Mouse (Mus musculus) heart, embryonic 11.5 days (tissue): Measurements from ENCODE around the gene Leng8. TPM values are rescaled to one million over a fixed set of nuclear protein-coding genes. Genes with fewer than 3 reads are reported as not detected.

Experiments
- ATAC-seq: fragments of 200-750 bp; cut with Nextera tagmentation; replicated peaks from 2 replicates; pipeline ENCODE4 v1.8.0; 2017; ENCODE audit warnings: moderate library complexity; ENCODE audit not compliant: insufficient number of reproducible peaks, low FRiP score, low TSS enrichment
- H3K27ac ChIP-seq: fragments of 300-500 bp; sonication (generic); 2 replicates; pipeline ENCODE4 v1.5.1; 2014; ENCODE audit warnings: mild to moderate bottlenecking, low read depth, low read length
- H3K27me3 ChIP-seq: fragments of 300-500 bp; sonication (generic); 2 replicates; pipeline ENCODE4 v1.6.1; 2014; ENCODE audit warnings: mild to moderate bottlenecking, low read length, mixed read lengths; ENCODE audit not compliant: control insufficient read depth, insufficient read depth
- H3K36me3 ChIP-seq: fragments of 300-500 bp; sonication (generic); 2 replicates; pipeline ENCODE4 v1.6.1; 2014; ENCODE audit warnings: mild to moderate bottlenecking, low read length, moderate library complexity, mixed read lengths; ENCODE audit not compliant: control insufficient read depth, insufficient read depth
- H3K4me1 ChIP-seq: fragments of 300-500 bp; sonication (generic); 2 replicates; pipeline ENCODE4 v1.6.1; 2014; ENCODE audit warnings: low read length; ENCODE audit not compliant: control insufficient read depth, insufficient read depth
- H3K4me2 ChIP-seq: fragments of 300-500 bp; sonication (generic); 2 replicates; pipeline ENCODE4 v1.6.1; 2014; ENCODE audit warnings: mild to moderate bottlenecking, moderate library complexity
- H3K4me3 ChIP-seq: fragments of 300-500 bp; sonication (generic); 2 replicates; pipeline ENCODE4 v1.5.1; 2014; ENCODE audit warnings: low read depth, low read length
- H3K9ac ChIP-seq: fragments of 300-500 bp; sonication (generic); 2 replicates; pipeline ENCODE4 v1.6.1; 2014; ENCODE audit warnings: mild to moderate bottlenecking, low read depth, low read length, moderate library complexity
- H3K9me3 ChIP-seq: fragments of 300-500 bp; sonication (generic); replicated peaks from 2 replicates; pipeline ENCODE4 v1.6.1; 2016; ENCODE audit warnings: low read length; ENCODE audit not compliant: control insufficient read depth
- WGBS: fragments of 180-500 bp; shearing (Covaris S2); extraction: QIAGEN DNeasy Blood & Tissue Kit; methylation state at CpG from one replicate; pipeline ENCODE4 v1.1.7; 2014; ENCODE audit not compliant: insufficient replicate concordance; 5-methylcytosine and 5-hydroxymethylcytosine counted together
- polyA plus RNA-seq: library from polyadenylated mRNA; unstranded; fragments of >200 nt; fragmentation: Nextera tagmentation; extraction: Ambion mirVana; gene quantifications from 2 replicates; pipeline ENCODE4 v1.2.1, GENCODE M21; 2014

The Leng8 gene
- 42.1 and 42.6 TPM in 2 replicates for polyA plus RNA-seq

DNA sequence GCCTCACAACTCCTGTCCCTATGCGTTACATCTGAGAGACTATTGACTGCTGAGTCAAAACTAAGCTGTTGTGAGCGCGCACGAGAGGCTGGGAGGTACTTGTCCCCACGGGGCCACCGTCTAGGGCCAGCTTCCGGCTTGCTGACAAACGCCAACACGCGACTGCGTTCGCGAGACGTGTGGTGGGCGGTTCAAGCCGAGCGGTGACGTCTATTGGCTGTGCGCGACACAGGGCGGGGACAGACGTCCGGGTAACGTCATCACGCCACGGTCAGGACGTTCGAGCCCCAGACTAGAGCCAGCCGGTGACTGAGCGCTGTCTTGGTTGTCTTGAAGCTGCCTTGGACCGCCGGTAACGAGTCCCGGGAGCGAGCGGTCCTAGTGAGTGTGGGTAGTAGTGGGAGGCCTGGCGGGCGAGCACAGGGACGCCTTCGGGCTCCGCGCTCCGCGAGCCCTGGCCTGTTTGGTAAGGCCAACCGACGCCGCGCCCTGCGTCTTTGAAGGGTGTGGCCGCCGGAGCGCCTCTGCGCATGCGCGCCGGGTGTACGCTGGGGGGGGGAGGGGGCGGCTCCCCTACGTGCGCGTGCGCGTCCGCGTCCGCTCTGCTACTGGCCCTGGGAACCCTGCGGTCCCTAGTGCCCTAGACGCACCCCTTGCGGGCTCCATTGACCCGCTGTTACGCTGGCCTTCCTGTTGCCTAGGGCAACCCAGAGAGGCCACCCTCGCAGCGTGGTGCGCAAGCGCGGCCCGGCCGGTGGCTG lies at the start of gene Leng8:
Gene Leng8 (plus strand): TSS at position 269 of the 761 bp plus-strand sequence.
- under 1% methylated on average over 75 of the region's 78 CpGs for WGBS
- peak within 1 kb of the TSS; percentile 93 for H3K4me2 ChIP-seq
- peak within 1 kb of the TSS; percentile 87 for H3K27ac ChIP-seq
- H3K27me3 ChIP-seq, result no peaks in the 10 kb centered on the region
- peak within 1 kb of the TSS; percentile 88 for H3K4me3 ChIP-seq
- no peaks in the 10 kb centered on the region for H3K9me3 ChIP-seq
- peaks cover 6% of the 10 kb centered on the region for H3K4me1 ChIP-seq
- peak within 1 kb of the TSS; percentile 82 for H3K9ac ChIP-seq
- peaks cover 22% of the 10 kb centered on the region for H3K36me3 ChIP-seq
- ATAC-seq, result peak; percentile 99

DNA sequence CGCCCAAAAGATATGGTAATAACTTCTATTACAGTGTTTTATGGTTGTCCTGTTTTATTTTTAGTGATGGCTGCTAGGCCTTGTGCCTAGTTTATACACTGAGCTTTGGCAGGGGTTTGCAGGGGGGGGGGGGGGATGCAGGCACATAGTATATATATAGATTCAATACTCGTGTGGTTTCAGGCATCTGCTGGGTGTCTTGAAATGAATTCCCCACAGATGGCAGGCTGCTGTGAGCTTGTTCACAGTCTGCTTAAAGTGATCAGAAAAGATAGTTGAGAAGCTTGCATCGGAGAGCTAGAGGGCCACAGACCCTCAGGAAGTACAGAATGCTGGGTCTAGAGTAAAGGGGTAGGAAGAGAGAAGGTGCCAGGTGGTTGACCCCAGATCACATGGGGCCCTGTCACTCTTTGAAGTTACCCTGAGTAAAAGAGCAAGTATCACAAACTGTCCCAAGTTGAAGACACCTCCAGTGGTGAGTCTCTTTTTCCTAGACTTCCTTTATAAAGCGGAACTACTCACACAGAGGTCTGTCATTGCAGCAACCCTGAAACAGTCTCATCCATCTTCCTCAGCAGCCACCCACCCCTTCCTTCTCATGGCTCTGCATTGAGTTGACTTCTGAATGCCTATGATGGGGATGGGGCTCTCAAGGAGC lies 49.5 kb upstream of the Leng8 start:
- Histone ChIP-seq H3K4me3 (no peak overlapping the region), H3K27ac (no peak overlapping the region), H3K4me1 (peaks cover 2% of the 10 kb centered on the region; the same call in 1 of the 2 replicates), H3K36me3 (no peaks in the 10 kb centered on the region), H3K4me2 (no peak overlapping the region), H3K27me3 (no peaks in the 10 kb centered on the region), H3K9ac (no peak overlapping the region), H3K9me3 (no peaks in the 10 kb centered on the region)
- 72% methylated on average over 4 of the region's 4 CpGs for WGBS
- ATAC-seq, result no peak

DNA sequence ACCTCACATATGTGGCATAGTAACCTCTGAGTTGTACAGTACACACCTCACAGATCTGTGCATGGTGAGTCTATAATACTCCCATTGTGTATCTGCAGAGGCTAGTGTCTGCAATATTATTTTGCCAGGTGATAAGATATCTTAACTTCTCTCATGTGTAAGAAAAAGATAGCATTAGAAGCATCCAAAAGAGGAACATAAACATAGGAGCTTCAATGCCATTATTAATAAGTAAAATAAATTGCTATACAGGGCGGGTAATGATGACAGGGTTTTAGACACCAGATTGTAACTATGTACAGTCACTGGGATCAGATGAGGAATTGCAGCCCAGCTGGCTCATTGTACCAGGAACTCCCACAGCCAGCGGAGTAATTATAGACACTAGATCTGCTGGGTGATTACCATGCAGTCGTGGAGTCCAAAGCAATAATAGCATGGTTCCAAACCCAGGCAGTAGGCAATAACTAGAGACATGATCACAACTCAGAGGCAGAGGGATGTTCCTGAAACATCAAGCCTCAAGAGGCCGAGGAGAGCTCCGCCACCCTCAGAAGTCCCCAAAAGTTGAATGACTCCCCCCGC lies 48.9 kb upstream of the Leng8 start:
- no peaks in the 10 kb centered on the region for H3K27me3 ChIP-seq
- WGBS, result 77% methylated on average over 6 of the region's 6 CpGs
- H3K9ac ChIP-seq, result no peak overlapping the region
- no peak overlapping the region for H3K4me2 ChIP-seq
- ATAC-seq, result no peak
- peaks cover 2% of the 10 kb centered on the region; the same call in 1 of the 2 replicates for H3K4me1 ChIP-seq
- H3K4me3 ChIP-seq, result no peak overlapping the region
- no peaks in the 10 kb centered on the region for H3K36me3 ChIP-seq
- no peak overlapping the region for H3K27ac ChIP-seq
- H3K9me3 ChIP-seq, result no peaks in the 10 kb centered on the region

DNA sequence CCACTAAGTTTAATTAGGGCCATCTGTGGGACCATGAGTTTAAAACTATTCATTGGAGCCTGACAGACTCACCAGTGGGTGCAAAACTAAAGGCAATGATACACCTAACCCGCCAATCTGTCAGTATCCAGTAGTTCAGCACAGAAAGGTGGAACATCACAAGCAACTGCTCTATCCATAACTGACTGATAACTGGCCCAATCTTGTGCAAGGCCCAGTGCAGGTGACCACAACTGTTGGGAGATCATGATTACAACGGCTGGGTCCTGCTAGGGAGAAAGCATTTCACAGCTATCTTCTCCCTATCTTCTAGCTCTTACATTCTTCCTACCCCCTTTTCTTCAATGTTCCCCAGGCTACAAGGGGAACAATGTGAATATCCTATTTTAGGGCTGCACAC lies 48.2 kb upstream of the Leng8 start:
- H3K36me3 ChIP-seq, result no peaks in the 10 kb centered on the region
- no peak for ATAC-seq
- H3K27ac ChIP-seq, result no peak overlapping the region
- H3K4me2 ChIP-seq, result no peak overlapping the region
- H3K4me1 ChIP-seq, result peaks cover 2% of the 10 kb centered on the region; the same call in 1 of the 2 replicates
- WGBS, result 72% methylated on average over 2 of the region's 2 CpGs
- no peak overlapping the region for H3K4me3 ChIP-seq
- no peak overlapping the region for H3K9ac ChIP-seq
- H3K9me3 ChIP-seq, result no peaks in the 10 kb centered on the region
- H3K27me3 ChIP-seq, result no peaks in the 10 kb centered on the region

DNA sequence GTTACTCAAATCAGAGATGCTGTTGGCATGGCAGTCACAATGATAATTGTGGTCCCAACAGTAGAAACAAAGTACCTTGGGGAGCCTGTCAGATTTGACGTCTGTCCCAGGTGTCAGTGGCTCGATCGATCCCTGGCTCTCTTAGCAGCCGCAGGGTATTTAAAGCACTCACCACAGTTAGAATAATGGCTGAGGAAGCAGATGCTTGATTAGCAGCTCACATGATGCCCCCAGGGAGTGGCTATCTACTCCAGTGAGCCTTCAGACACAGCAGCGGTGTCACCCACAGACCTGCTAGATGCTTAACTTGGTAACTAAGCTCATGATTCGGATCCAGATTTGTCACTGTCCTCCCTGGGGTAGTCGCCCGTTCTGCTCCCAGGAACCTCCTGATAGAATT lies 45.7 kb upstream of the Leng8 start:
- ATAC-seq, result no peak
- Histone ChIP-seq H3K4me3 (no peak overlapping the region), H3K36me3 (no peaks in the 10 kb centered on the region), H3K4me1 (peaks cover 2% of the 10 kb centered on the region; the same call in 1 of the 2 replicates), H3K27me3 (no peaks in the 10 kb centered on the region), H3K9ac (no peak overlapping the region), H3K27ac (no peak overlapping the region), H3K9me3 (no peaks in the 10 kb centered on the region), H3K4me2 (peak overlapping the region; percentile 14; the same call in 1 of the 2 replicates)
- WGBS, result 23% methylated on average over 8 of the region's 8 CpGs

DNA sequence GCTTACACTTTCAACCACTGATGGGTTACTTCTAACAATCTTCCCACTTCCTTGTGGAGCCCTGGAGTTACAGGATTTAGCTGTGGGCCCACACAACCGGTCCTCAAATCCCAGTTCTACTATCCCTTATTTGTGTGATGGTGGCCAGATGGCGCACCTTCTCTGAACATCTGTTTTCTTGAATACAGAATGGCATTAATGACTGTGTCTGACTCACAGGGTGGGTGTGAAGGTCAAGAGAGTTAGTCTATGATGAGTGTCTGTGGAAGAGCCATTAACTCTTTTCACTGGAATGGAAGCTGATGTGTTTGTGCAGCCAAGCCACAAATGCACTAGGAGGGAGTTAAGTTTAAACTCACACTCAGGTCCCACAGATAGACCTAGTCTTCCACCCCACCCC lies 38.5 kb upstream of the Leng8 start:
- Histone ChIP-seq H3K36me3 (no peaks in the 10 kb centered on the region), H3K9me3 (no peaks in the 10 kb centered on the region), H3K4me2 (no peak overlapping the region), H3K4me3 (no peak overlapping the region), H3K27ac (no peak overlapping the region), H3K27me3 (no peaks in the 10 kb centered on the region), H3K9ac (no peak overlapping the region), H3K4me1 (no peaks in the 10 kb centered on the region)
- no peak for ATAC-seq
- 75% methylated on average over 2 of the region's 2 CpGs for WGBS

DNA sequence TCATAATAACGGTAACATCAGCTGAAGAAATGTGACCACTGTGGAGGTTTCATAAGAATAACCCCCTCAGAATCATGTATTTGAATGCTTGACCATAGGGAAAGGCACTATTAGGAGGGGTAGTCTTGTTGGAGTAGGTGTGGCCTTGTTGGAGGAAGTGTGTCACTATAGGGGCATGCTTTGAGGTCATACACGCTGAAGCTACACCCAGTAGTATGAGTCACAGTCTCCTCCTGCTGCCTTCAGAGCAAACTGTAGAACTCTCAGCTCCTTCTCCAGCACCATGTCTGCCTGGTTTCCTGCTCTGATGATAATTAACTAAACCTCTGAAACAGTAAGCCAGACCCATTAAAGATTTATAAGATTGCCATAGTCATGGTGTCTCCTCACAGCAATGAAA lies 38.0 kb upstream of the Leng8 start:
- Histone ChIP-seq H3K4me3 (no peak overlapping the region), H3K4me1 (no peaks in the 10 kb centered on the region), H3K27ac (no peak overlapping the region), H3K36me3 (no peaks in the 10 kb centered on the region), H3K4me2 (no peak overlapping the region), H3K9me3 (no peaks in the 10 kb centered on the region), H3K27me3 (no peaks in the 10 kb centered on the region), H3K9ac (no peak overlapping the region)
- ATAC-seq, result no peak
- WGBS, result 59% methylated on average over 2 of the region's 2 CpGs

DNA sequence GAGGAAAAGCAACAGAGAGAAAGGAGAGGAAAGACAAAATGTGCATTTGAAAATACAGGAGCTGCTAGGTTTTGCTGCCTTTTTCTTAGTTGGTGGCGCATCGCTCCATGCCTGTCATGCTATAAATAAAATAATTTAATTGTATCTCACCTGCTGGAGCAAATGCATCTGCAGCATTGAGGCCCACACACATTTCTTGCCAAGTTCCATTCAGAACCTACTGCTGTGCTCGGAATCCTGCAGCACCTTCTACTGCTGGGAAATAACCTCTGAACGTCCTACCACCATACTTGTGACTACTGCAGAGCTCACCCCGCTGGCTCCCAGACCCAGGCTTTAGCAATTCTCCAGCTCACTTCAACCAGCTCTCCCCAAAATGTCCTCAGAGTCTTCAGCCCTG lies 35.7 kb upstream of the Leng8 start:
- Histone ChIP-seq H3K4me1 (no peaks in the 10 kb centered on the region), H3K4me2 (no peak overlapping the region), H3K27me3 (no peaks in the 10 kb centered on the region), H3K36me3 (no peaks in the 10 kb centered on the region), H3K9me3 (no peaks in the 10 kb centered on the region), H3K27ac (no peak overlapping the region), H3K9ac (no peak overlapping the region), H3K4me3 (no peak overlapping the region)
- 78% methylated on average over 5 of the region's 5 CpGs for WGBS
- ATAC-seq, result no peak
